Mouse (Mus musculus) heart, embryonic 11.5 days (tissue): Measurements from ENCODE around the gene Spata31d1c. TPM values are rescaled to one million over a fixed set of nuclear protein-coding genes. Genes with fewer than 3 reads are reported as not detected.

Experiments used
- polyA plus RNA-seq: library from polyadenylated mRNA; unstranded; fragments of >200 nt; fragmentation: Nextera tagmentation; extraction: Ambion mirVana; gene quantifications from 2 replicates; pipeline ENCODE4 v1.2.1, GENCODE M21; 2014

The Spata31d1c gene
- polyA plus RNA-seq, 1 experiment from 2014 or later = not detected

Other genes starting within 250 kb of the Spata31d1c start
- gene Cntnap3, start 129.1 kb upstream of the Spata31d1c start, polyA plus RNA-seq = 0.03 TPM in 1 of 2 replicates, not detected in the other
- not detected in 2 replicates for gene Spata31, start 115.7 kb upstream of the Spata31d1c start, polyA plus RNA-seq
- not detected in 2 replicates for gene Prss47, start 19.7 kb downstream of the Spata31d1c start, polyA plus RNA-seq
- gene Mfsd14b, start 79.9 kb downstream of the Spata31d1c start, polyA plus RNA-seq = 35.6 and 37.4 TPM in 2 replicates
- not detected in 2 replicates for gene Olfr465-ps1, start 105.0 kb downstream of the Spata31d1c start, polyA plus RNA-seq
- not detected in 2 replicates for gene Olfr466, start 117.2 kb downstream of the Spata31d1c start, polyA plus RNA-seq
- gene Nlrp4f, start 172.9 kb downstream of the Spata31d1c start, polyA plus RNA-seq = not detected in 2 replicates
- not detected in 2 replicates for gene Gm10775, start 226.5 kb downstream of the Spata31d1c start, polyA plus RNA-seq
- 14.4 and 16.7 TPM in 2 replicates for gene Zfp369, start 245.8 kb downstream of the Spata31d1c start, polyA plus RNA-seq